Mouse (Mus musculus): ENCODE measurements around the gene Vmn1r4.

Gene Vmn1r4

DNA sequence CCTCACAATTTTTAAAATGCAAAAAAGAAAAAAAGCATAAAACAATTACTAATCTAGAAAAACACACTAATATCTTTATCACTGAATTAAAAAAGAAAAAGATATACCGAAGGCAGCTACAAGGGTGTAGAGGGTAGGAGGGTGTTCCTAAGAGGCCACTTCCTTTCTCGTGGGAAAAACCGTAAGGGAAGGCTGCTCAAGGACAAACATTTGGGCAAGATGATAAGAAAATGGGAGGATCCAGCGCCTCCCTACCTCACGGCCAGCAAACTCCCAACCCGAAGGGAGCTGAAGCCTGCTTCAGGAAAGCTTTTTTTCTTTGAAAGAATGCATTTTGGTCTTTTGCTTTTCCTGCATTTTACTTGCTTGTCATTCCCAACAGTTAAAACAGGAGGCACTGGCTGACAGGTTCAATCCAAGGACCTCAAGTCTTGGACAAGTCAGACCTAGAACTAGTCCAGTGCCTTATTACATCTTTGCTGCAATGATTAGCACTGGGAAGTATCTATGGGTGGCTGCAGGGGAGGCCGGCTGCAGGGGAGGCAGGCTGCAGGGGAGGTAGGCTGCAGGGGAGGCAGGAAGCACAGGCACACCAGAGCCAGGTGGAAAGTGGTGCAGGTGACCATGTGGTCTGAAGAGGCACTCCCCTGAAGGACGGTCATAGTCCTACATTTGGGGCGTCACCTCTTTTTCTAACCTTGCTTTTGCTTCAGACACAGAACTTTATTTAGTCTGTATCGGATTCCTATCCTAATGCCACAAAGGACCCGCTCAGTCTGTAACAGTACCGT lies 6.0 kb upstream of the Vmn1r4 start:
- no peak for DNase-seq

DNA sequence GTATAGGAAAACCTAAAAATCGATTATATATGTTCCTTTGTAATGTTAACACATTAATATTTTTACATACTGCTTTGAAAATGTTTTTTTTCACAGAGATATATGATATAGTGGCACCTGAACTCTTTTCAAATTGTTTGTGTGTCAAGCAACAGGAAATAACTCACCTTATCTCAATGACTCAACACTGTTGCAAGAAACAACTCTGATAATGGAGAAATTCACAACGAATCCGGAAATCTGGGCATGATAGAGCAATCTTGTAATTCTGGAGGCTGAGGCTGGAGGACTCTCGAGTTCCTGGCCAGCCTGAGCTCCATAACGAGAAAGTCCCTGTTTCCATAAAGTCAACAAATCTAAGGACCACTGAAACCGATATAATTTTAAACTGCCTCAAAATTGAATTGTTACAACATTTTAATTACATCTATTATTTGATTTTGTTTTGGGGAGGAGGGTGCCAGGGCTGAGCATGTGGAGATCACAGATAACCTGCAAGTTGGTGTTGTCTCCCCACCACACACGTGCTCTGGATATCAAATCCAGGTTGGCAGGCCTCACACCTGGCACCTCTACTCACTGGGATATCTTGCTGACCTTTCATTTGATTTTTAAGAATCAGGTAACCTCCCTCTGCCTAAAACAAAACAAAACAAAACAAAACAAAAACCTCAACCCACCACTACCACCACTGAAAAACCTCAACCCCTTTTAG lies 4.3 kb upstream of the Vmn1r4 start:
- DNase-seq = no peak

- peak; percentile 73 to 84 for DNase-seq
These were observed 3.4 kb upstream of the Vmn1r4 start for GRCm38 (mm10) chr6:56920222-56921092.

- no peak for DNase-seq
These were observed 487 bp upstream of the Vmn1r4 start for GRCm38 (mm10) chr6:56923331-56923725.

DNA sequence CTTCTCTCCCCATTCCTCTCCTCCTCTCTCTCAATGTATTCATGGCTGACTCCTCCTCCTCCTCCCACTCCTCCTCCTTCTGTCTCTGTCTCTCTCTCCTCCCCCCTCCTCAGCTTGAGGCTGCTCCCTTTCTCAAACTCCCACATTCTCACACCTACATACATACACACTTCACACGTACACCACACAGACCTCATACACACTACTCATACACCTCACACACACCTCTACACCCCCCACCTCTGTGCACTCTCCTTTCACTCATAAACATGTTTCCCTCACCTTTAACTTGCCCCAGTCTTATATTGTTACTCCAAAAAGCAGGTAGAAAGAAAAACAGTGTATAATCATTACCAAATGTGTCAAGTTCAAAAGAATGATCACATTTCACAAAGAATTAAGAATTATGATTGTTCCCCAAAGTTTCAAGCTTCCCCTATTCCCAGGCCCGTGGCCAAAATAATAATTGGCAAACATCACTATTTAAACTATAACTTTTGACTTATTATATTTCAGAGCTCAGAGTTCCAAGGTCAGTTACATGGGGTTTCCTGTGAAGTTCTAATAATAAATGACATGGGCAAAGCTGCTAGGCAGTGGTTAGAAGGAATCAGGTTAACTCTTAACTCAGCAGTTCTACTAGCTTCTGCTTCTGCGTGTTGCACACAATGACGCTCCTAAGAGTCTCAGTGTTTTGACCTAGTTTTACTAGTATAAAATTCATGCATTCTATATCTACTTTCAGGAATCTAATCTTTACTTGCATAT lies 8.0 kb downstream of the Vmn1r4 start:
- DNase-seq = no peak

DNA sequence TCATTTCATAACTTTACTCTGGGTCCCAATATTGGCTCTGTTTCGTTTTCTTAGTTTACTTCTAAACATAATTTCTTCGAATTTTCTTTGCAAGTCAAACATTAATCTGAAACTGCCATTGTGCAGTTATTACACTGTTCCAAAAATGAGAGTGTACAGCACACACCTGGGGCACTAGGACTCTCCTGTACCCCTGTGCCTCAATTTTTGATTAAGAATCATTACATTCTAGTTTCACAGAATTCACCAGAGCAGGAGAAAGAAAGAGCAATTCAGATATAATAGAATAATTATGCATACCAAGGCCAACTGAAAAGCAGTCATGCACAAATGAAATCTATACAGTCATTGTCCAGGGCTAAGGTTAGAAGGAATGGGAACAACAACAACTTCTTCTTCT lies 8.6 kb downstream of the Vmn1r4 start:
- no peak for DNase-seq

GRCm38 (mm10) chr6:56934366-56934765 lies 10.6 kb downstream of the Vmn1r4 start:
- DNase-seq = no peak

GRCm38 (mm10) chr6:56956436-56956835 lies 32.6 kb downstream of the Vmn1r4 start:
- peak; percentile 82 to 84 for DNase-seq

- DNase-seq = no peak
These were observed 46.2 kb downstream of the Vmn1r4 start, which contains the start of gene Vmn1r5 for GRCm38 (mm10) chr6:56969973-56970372. TSS of gene Vmn1r5 (plus strand) at chr6:56970273.

- no peak for DNase-seq
These were observed 73.1 kb downstream of the Vmn1r4 start, which contains the start of gene Vmn1r6 for GRCm38 (mm10) chr6:56996943-56997342. TSS of gene Vmn1r6 (plus strand) at chr6:56997243.

All from kidney, adult 8-10 months (tissue).